Mouse (Mus musculus): Measurements from ENCODE around the gene Hoxd3. TPM values are rescaled to one million over a fixed set of nuclear protein-coding genes. Genes with fewer than 3 reads are reported as not detected.

The Hoxd3 gene
- polyA plus RNA-seq, 1 experiment from 2014 or later = 2.4 TPM

GRCm38 (mm10) chr2:74689574-74690337, 22.0 kb upstream of the Hoxd3 start:
- H3K4me1 ChIP-seq = no peaks in the 10 kb centered on the region; the same call in 1 of the 2 replicates
- H3K4me3 ChIP-seq = no peak overlapping the region
- peaks cover 79% of the 10 kb centered on the region for H3K27me3 ChIP-seq
- H3K9ac ChIP-seq = no peak overlapping the region
- WGBS = under 1% methylated on average over 24 of the region's 24 CpGs
- no peak overlapping the region for H3K4me2 ChIP-seq (replicated peaks)
- no peaks in the 10 kb centered on the region for H3K9me3 ChIP-seq
- H3K36me3 ChIP-seq = no peaks in the 10 kb centered on the region
- H3K27ac ChIP-seq = no peak overlapping the region
- ATAC-seq (ENCODE audit: insufficient number of reproducible peaks, insufficient read depth, low FRiP score, low TSS enrichment) = no peak

- no peaks in the 10 kb centered on the region for H3K9me3 ChIP-seq
- peaks cover 79% of the 10 kb centered on the region for H3K27me3 ChIP-seq
- no peak overlapping the region for H3K27ac ChIP-seq
- no peaks in the 10 kb centered on the region; the same call in 1 of the 2 replicates for H3K4me1 ChIP-seq
- 8% methylated on average over 8 of the region's 8 CpGs for WGBS
- H3K36me3 ChIP-seq = no peaks in the 10 kb centered on the region
- no peak overlapping the region for H3K4me2 ChIP-seq (replicated peaks)
- no peak overlapping the region for H3K9ac ChIP-seq
- H3K4me3 ChIP-seq = no peak overlapping the region
- ATAC-seq (ENCODE audit: insufficient number of reproducible peaks, insufficient read depth, low FRiP score, low TSS enrichment) = no peak
Measured at GRCm38 (mm10) chr2:74690338-74690716, 21.4 kb upstream of the Hoxd3 start.

DNA sequence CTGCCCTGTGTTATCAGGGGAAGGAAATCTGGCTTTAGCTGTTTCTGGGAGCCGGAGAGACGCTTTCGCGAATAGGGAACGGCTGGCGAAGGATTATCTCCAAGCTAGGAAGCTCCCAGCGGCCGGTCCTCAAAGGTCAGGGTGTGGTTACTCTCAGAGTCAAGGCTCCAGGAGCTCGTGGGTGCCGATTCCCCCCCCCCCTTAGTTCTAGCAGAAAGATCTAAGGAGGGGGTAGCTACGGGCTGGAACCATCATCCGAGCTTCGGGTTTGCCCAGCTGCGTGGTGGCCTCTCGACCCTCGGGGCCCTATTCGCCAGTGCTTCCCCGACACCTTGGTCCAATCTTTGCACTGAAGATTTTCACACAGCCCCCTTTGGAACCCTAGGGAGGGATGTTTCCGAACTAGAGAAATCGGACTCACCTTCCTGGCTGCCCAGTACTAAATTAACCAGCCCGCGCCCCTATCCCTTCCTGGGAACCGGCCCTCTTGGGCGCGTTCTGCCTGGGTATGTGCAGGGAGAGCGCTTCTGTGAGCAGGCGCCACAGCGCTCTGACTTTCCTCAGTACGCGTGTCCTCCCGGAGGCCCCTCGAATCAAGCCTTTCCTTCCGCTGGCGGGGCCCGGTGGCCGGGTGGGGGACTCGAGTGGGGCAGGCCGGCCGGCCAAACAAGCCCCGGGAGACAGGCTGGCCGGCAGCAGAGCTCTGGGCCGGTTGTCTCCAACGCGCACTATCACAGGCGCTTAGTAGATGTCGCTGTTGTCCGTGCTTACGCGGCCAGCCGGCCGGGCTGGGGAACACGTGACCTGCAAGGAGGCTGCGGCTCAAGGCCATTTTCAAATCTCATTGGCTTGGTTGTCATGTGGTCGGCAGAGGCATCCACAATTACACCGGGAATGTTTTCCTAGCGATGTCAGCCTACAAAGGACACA, 20.4 kb upstream of the Hoxd3 start, which contains the start of gene Hoxd10:
TSS of gene Hoxd10 (plus strand) at position 903 of the 930 bp plus-strand sequence.
- H3K9me3 ChIP-seq = no peaks in the 10 kb centered on the region
- no peak within 1 kb of the TSS for H3K27ac ChIP-seq
- 0 out of 2 replicates have a peak within 1 kb of the TSS, but pooled peaks have one; percentile 9 for H3K4me3 ChIP-seq
- ATAC-seq (ENCODE audit: insufficient number of reproducible peaks, insufficient read depth, low FRiP score, low TSS enrichment) = no peak
- under 1% methylated on average over 56 of the region's 56 CpGs for WGBS
- no peaks in the 10 kb centered on the region for H3K36me3 ChIP-seq
- H3K27me3 ChIP-seq = peaks cover 86% of the 10 kb centered on the region
- peak within 1 kb of the TSS; percentile 24; the same call in 1 of the 2 replicates for H3K4me2 ChIP-seq (replicated peaks)
- no peak within 1 kb of the TSS for H3K9ac ChIP-seq
- H3K4me1 ChIP-seq = no peaks in the 10 kb centered on the region; the same call in 1 of the 2 replicates

DNA sequence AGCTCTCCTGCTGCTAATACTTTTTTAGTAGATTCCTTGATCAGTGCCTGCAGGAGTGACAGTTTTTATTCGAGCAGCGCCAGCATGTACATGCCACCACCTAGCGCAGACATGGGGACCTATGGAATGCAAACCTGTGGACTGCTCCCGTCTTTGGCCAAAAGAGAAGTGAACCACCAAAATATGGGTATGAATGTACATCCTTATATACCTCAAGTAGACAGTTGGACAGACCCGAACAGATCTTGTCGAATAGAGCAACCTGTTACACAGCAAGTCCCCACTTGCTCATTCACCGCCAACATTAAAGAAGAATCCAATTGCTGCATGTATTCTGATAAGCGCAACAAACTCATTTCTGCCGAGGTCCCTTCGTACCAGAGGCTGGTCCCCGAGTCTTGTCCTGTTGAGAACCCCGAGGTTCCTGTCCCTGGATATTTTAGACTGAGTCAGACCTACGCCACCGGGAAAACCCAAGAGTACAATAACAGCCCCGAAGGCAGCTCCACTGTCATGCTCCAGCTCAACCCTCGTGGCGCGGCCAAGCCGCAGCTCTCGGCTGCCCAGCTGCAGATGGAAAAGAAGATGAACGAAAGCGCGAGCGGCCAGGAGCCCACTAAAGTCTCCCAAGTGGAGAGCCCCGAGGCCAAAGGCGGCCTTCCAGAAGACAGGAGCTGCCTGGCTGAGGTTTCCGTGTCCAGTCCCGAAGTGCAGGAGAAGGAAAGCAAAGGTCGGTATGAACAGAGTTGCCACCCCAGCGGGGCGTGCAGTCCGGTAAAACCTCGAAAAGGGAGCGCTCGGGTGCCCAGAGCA, 19.5 kb upstream of the Hoxd3 start:
- Histone ChIP-seq H3K27me3 (peaks cover 87% of the 10 kb centered on the region), H3K27ac (no peak overlapping the region), H3K4me3 (no peak overlapping the region), H3K36me3 (no peaks in the 10 kb centered on the region), H3K4me2 (replicated peaks) (no peak overlapping the region), H3K9me3 (no peaks in the 10 kb centered on the region), H3K4me1 (no peaks in the 10 kb centered on the region; the same call in 1 of the 2 replicates), H3K9ac (no peak overlapping the region)
- 4% methylated on average over 35 of the region's 35 CpGs for whole genome bisulfite sequencing
- ATAC-seq (ENCODE audit: insufficient number of reproducible peaks, insufficient read depth, low FRiP score, low TSS enrichment) = no peak

- Histone ChIP-seq H3K9me3 (no peaks in the 10 kb centered on the region), H3K4me1 (peaks cover under 1% of the 10 kb centered on the region), H3K4me3 (no peak overlapping the region), H3K36me3 (no peaks in the 10 kb centered on the region), H3K9ac (no peak overlapping the region), H3K27me3 (peaks cover 87% of the 10 kb centered on the region), H3K27ac (no peak overlapping the region), H3K4me2 (replicated peaks) (no peak overlapping the region)
- ATAC-seq (ENCODE audit: insufficient number of reproducible peaks, insufficient read depth, low FRiP score, low TSS enrichment) = no peak
- WGBS = 2% methylated on average over 20 of the region's 20 CpGs
Measured at GRCm38 (mm10) chr2:74692808-74693431, 18.8 kb upstream of the Hoxd3 start.

GRCm38 (mm10) chr2:74693432-74693827, 18.3 kb upstream of the Hoxd3 start:
- 10% methylated on average over 4 of the region's 4 CpGs for WGBS
- Histone ChIP-seq H3K9ac (no peak overlapping the region), H3K4me2 (replicated peaks) (no peak overlapping the region), H3K9me3 (no peaks in the 10 kb centered on the region), H3K36me3 (no peaks in the 10 kb centered on the region), H3K27ac (no peak overlapping the region), H3K4me1 (peaks cover 5% of the 10 kb centered on the region), H3K27me3 (peaks cover 87% of the 10 kb centered on the region), H3K4me3 (no peak overlapping the region)
- no peak for ATAC-seq (ENCODE audit: insufficient number of reproducible peaks, insufficient read depth, low FRiP score, low TSS enrichment)

DNA sequence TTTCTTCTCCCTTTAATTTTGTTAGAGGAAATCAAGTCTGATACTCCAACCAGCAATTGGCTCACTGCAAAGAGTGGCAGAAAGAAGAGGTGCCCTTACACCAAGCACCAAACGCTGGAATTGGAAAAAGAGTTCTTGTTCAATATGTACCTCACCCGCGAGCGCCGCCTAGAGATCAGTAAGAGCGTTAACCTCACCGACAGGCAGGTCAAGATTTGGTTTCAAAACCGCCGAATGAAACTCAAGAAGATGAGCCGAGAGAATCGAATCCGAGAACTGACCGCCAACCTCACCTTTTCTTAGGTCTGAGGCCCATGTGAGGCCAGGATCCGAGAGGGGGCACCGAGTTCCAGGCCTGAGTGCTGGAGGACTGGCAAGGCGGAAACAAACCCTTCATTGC, 17.7 kb upstream of the Hoxd3 start:
- Histone ChIP-seq H3K4me3 (no peak overlapping the region), H3K27ac (no peak overlapping the region), H3K36me3 (no peaks in the 10 kb centered on the region), H3K27me3 (peaks cover 89% of the 10 kb centered on the region), H3K4me1 (peaks cover 7% of the 10 kb centered on the region), H3K4me2 (replicated peaks) (no peak overlapping the region), H3K9ac (no peak overlapping the region), H3K9me3 (no peaks in the 10 kb centered on the region)
- under 1% methylated on average over 16 of the region's 16 CpGs for WGBS
- no peak for ATAC-seq (ENCODE audit: insufficient number of reproducible peaks, insufficient read depth, low FRiP score, low TSS enrichment)

GRCm38 (mm10) chr2:74695383-74695782, 16.3 kb upstream of the Hoxd3 start:
- WGBS = 0% methylated on average over 1 of the region's 1 CpGs
- no peaks in the 10 kb centered on the region for H3K36me3 ChIP-seq
- peaks cover 7% of the 10 kb centered on the region for H3K4me1 ChIP-seq
- no peak overlapping the region for H3K27ac ChIP-seq
- no peaks in the 10 kb centered on the region for H3K9me3 ChIP-seq
- ATAC-seq (ENCODE audit: insufficient number of reproducible peaks, insufficient read depth, low FRiP score, low TSS enrichment) = no peak
- no peak overlapping the region for H3K9ac ChIP-seq
- H3K27me3 ChIP-seq = peaks cover 96% of the 10 kb centered on the region
- H3K4me3 ChIP-seq = no peak overlapping the region
- no peak overlapping the region for H3K4me2 ChIP-seq (replicated peaks)

GRCm38 (mm10) chr2:74695813-74696430, 15.8 kb upstream of the Hoxd3 start:
- no peak overlapping the region for H3K9ac ChIP-seq
- no peak overlapping the region for H3K4me3 ChIP-seq
- WGBS = 2% methylated on average over 7 of the region's 7 CpGs
- peaks cover 100% of the 10 kb centered on the region for H3K27me3 ChIP-seq
- no peak for ATAC-seq (ENCODE audit: insufficient number of reproducible peaks, insufficient read depth, low FRiP score, low TSS enrichment)
- H3K27ac ChIP-seq = no peak overlapping the region
- no peaks in the 10 kb centered on the region for H3K36me3 ChIP-seq
- no peaks in the 10 kb centered on the region for H3K9me3 ChIP-seq
- H3K4me1 ChIP-seq = peaks cover 7% of the 10 kb centered on the region
- no peak overlapping the region for H3K4me2 ChIP-seq (replicated peaks)

DNA sequence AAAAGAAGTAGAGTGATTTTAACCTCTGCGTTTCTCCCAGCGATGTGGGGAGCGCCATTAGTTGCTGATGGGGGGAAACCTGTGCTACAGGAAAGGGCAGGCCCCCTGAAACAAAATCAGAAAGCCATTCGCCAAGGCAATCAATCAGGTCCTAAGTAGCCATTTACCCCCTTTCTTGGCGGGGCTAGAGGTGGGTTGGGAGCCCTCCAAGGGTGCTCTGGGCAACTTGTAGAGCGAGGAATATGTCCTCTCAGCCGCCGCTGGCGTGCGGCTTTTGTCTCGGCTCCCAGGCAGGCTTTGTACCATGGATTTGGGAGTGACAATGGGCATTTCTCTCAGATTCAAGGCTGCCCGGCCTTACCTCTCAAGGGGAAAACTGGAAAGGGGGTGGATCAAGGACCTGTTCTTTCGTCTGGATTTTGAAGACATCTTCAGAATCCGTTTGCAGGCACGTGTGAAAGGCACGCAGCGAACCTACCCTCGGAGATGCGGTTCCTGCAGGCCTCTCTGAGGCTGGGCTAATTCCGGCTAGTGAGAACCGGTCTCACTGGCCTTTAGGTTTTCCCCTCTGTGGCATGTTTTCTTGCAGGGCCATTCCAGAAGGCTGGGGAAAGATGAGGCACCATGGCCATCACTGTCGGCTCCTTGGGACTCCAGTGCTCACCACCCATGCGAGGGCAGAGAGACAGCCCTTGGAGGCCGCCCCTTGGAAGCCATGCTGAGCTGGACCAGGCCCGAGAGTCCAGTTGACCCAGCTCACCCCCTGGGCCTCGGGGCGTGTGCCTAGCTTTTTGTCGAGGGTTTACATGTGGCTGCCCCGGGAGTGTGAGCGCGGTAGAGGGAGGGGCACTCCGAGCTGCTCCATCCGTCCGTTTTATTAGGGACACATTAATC, 15.0 kb upstream of the Hoxd3 start:
- Histone ChIP-seq H3K36me3 (no peaks in the 10 kb centered on the region), H3K9me3 (no peaks in the 10 kb centered on the region), H3K9ac (no peak overlapping the region), H3K27me3 (peaks cover 100% of the 10 kb centered on the region), H3K4me2 (replicated peaks) (no peak overlapping the region), H3K27ac (no peak overlapping the region), H3K4me1 (peaks cover 7% of the 10 kb centered on the region), H3K4me3 (no peak overlapping the region)
- under 1% methylated on average over 34 of the region's 34 CpGs for WGBS
- ATAC-seq (ENCODE audit: insufficient number of reproducible peaks, insufficient read depth, low FRiP score, low TSS enrichment) = no peak
